Mouse (Mus musculus): ENCODE measurements around the gene Plg. TPM values are rescaled to one million over a fixed set of nuclear protein-coding genes. Genes with fewer than 3 reads are reported as not detected.
A peak's percentile ranks its signal among the peaks of the same experiment; 100 is the strongest.

Gene Plg
- total and polyA plus RNA-seq, 3 experiments, result not detected

DNA sequence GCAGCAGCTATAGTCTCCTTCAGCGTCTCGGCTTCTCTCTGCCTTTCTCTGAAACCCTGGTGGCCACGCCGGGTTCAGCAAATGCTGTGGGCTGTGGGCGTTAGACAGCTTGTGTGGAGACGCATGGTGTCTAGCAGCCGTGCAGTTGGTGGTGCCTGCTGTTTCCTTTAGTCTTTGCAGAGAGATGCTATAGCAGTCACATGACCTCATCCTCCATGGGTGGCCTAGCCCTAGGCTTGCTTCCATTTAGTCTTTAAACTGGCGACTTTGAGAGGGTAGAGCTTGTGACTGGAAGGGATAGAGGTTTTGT is 14.0 kb upstream of the Plg start:
- Histone ChIP-seq H3K9me3 (replicated peaks; ENCODE audit: low read length) (no peaks in the 10 kb centered on the region), H3K4me3 (replicated peaks in 1 of 3; ENCODE audit: low read depth in 2 of 3, low read length in 2 of 3, poor library complexity in 1 of 3) (peak overlapping the region in 1 of 3 experiments; percentile 6), H3K27ac (ENCODE audit: insufficient read depth, low read depth) (peak overlapping the region; percentile 18; the same call in 1 of the 2 replicates), H3K27me3 (replicated peaks) (no peaks in the 10 kb centered on the region), H3K36me3 (replicated peaks in 1 of 2; ENCODE audit: control insufficient read depth in 1 of 2, insufficient read depth in 1 of 2, low read length in 1 of 2) (no peaks in the 10 kb centered on the region), H3K4me2 (ENCODE audit: insufficient read depth, low read depth, poor library complexity, severe bottlenecking) (peak overlapping the region; percentile 81), H3K79me2 (replicated peaks; ENCODE audit: control insufficient read depth, extremely low read depth, insufficient read depth, poor library complexity, severe bottlenecking) (no peaks in the 10 kb centered on the region), H3K4me1 (ENCODE audit: control insufficient read depth in 1 of 2, insufficient read depth in 2 of 2) (peaks cover 10 to 28% of the 10 kb centered on the region in 2 experiments), H3K9ac (ENCODE audit: insufficient read depth, low read depth) (no peak overlapping the region)
- dilution Hi-C loops (cut with MboI; ENCODE audit: extremely low pct_ligation_motif_present, extremely low pct_unique_long_range_greater_than_20kb, low sequenced_read_pairs), result no loop called here
- in situ Hi-C loops (cut with MboI; ENCODE audit: low pct_ligation_motif_present, low pct_unique_long_range_greater_than_20kb, low sequenced_read_pairs), result loop anchor here (5.0 to 10.0 kb wide), 4 partner anchors 47 to 330 kb away; partner anchors contain the start of gene Map3k4
- no peak for DNase-seq (ENCODE audit: extremely low read depth)
- 0 out of 2 replicates have a peak, but pooled peaks have one; percentile 19 for TF ChIP-seq USF2 (conservative IDR thresholded peaks at IDR 0.05; ENCODE audit: low read depth, low read length)
- no peak for TF ChIP-seq ZNF384 (IDR thresholded peaks at IDR 0.05; ENCODE audit: low read depth, low read length)
- TF ChIP-seq RAD21 (IDR thresholded peaks at IDR 0.05; ENCODE audit: low read depth, low read length), result no peak; the same call in 1 of the 2 replicates
- no peak for TF ChIP-seq MYC (IDR thresholded peaks at IDR 0.05; ENCODE audit: low read depth, low read length)
- no peak for TF ChIP-seq POLR2A (IDR thresholded peaks at IDR 0.05; ENCODE audit: low read depth, low read length)
- no peak for TF ChIP-seq POLR2AphosphoS2 (IDR thresholded peaks at IDR 0.05; ENCODE audit: low read depth, low read length)
- TF ChIP-seq ZMIZ1 (IDR thresholded peaks at IDR 0.05; ENCODE audit: low read depth, low read length), result no peak
- no peak for TF ChIP-seq MAFK (IDR thresholded peaks at IDR 0.05; ENCODE audit: insufficient replicate concordance, low read length)
- TF ChIP-seq USF1 (IDR thresholded peaks at IDR 0.05; ENCODE audit: low read depth, low read length), result peak; percentile 65
- TF ChIP-seq CHD1 (IDR thresholded peaks at IDR 0.05; ENCODE audit: low read depth, low read length), result no peak
- TF ChIP-seq RCOR1 (conservative IDR thresholded peaks at IDR 0.05; ENCODE audit: low read depth, low read length), result no peak
- no peak for TF ChIP-seq NELFE (IDR thresholded peaks at IDR 0.05; ENCODE audit: low read depth, low read length)
- no peak for TF ChIP-seq CHD2 (IDR thresholded peaks at IDR 0.05; ENCODE audit: low read length)
- no peak for TF ChIP-seq MEF2A (IDR thresholded peaks at IDR 0.05; ENCODE audit: borderline replicate concordance, low read depth, low read length)
- TF ChIP-seq CTCF (conservative IDR thresholded peaks at IDR 0.05 in 1 of 2, IDR thresholded peaks at IDR 0.05 in 1 of 2; ENCODE audit: low read depth in 2 of 2, low read length in 2 of 2), result no peak; a peak in 1 of 4 replicates
- no peak for TF ChIP-seq E2F4 (IDR thresholded peaks at IDR 0.05; ENCODE audit: insufficient replicate concordance, low read depth, low read length)
- 0 out of 2 replicates have a peak, but pooled peaks have one; percentile 35 for TF ChIP-seq BHLHE40 (IDR thresholded peaks at IDR 0.05; ENCODE audit: low read depth, low read length)
- TF ChIP-seq HCFC1 (IDR thresholded peaks at IDR 0.05; ENCODE audit: low read depth, low read length), result no peak

DNA sequence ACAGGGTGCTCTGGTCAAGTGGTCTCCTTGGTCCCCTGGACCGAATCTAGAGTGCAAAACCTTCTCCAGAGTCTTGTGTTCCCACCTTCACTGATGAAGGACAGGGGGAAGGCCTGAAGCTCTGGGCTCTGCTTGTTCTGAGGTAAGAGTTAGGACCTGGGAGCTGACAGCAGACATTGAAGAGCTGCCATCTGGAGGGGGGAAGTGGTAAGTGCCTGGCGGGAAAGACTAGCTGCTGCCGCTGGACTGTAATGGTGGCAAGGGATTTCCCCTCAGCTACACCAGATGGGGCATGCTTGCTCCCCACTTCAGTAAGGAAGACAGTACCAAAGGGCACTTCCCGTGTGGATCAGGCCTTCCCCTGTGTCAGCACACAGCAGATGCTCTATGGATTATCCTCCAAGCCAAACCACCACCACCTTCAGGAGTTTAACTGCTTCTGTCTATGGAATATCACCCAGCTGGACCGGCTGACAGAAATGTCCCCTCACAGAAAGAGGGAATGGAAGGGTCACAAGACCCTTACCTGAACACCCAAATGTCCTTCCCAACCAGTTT is 11.0 kb upstream of the Plg start:
- Histone ChIP-seq H3K36me3 (replicated peaks in 1 of 2; ENCODE audit: control insufficient read depth in 1 of 2, insufficient read depth in 1 of 2, low read length in 1 of 2) (no peaks in the 10 kb centered on the region), H3K4me3 (replicated peaks in 1 of 3; ENCODE audit: low read depth in 2 of 3, low read length in 2 of 3, poor library complexity in 1 of 3) (no peak overlapping the region), H3K4me1 (ENCODE audit: control insufficient read depth in 1 of 2, insufficient read depth in 2 of 2) (peaks cover 17 to 33% of the 10 kb centered on the region in 2 experiments), H3K27ac (ENCODE audit: insufficient read depth, low read depth) (no peak overlapping the region), H3K27me3 (replicated peaks) (no peaks in the 10 kb centered on the region), H3K9ac (ENCODE audit: insufficient read depth, low read depth) (no peak overlapping the region), H3K4me2 (ENCODE audit: insufficient read depth, low read depth, poor library complexity, severe bottlenecking) (no peak overlapping the region), H3K9me3 (replicated peaks; ENCODE audit: low read length) (no peaks in the 10 kb centered on the region), H3K79me2 (replicated peaks; ENCODE audit: control insufficient read depth, extremely low read depth, insufficient read depth, poor library complexity, severe bottlenecking) (no peaks in the 10 kb centered on the region)
- TF ChIP-seq HCFC1 (IDR thresholded peaks at IDR 0.05; ENCODE audit: low read depth, low read length), result peak; percentile 48; the same call in 1 of the 2 replicates
- peak; percentile 65; the same call in 1 of the 2 replicates for TF ChIP-seq MAX (IDR thresholded peaks at IDR 0.05; ENCODE audit: low read length)
- TF ChIP-seq MYC (IDR thresholded peaks at IDR 0.05; ENCODE audit: low read depth, low read length), result peak; percentile 34; the same call in 1 of the 2 replicates
- peak; percentile 100 for TF ChIP-seq E2F4 (IDR thresholded peaks at IDR 0.05; ENCODE audit: insufficient replicate concordance, low read depth, low read length)
- TF ChIP-seq CTCF (conservative IDR thresholded peaks at IDR 0.05 in 1 of 2, IDR thresholded peaks at IDR 0.05 in 1 of 2; ENCODE audit: low read depth in 2 of 2, low read length in 2 of 2), result peak; percentile 37 to 97
- peak; percentile 34; the same call in 1 of the 2 replicates for TF ChIP-seq NELFE (IDR thresholded peaks at IDR 0.05; ENCODE audit: low read depth, low read length)
- TF ChIP-seq KAT2A (IDR thresholded peaks at IDR 0.05; ENCODE audit: insufficient replicate concordance, low read length), result no peak
- TF ChIP-seq POLR2A (IDR thresholded peaks at IDR 0.05; ENCODE audit: low read depth, low read length), result peak; percentile 49; the same call in 1 of the 2 replicates
- TF ChIP-seq TCF12 (IDR thresholded peaks at IDR 0.05; ENCODE audit: low read depth, low read length), result peak; percentile 60; the same call in 1 of the 2 replicates
- TF ChIP-seq IRF4 (IDR thresholded peaks at IDR 0.05; ENCODE audit: low read depth, low read length), result peak; percentile 57
- TF ChIP-seq ZC3H11A (IDR thresholded peaks at IDR 0.05; ENCODE audit: low read depth, low read length), result peak; percentile 65; the same call in 1 of the 2 replicates
- TF ChIP-seq NRF1 (IDR thresholded peaks at IDR 0.05; ENCODE audit: low read depth, low read length), result no peak
- no peak for TF ChIP-seq JUND (conservative IDR thresholded peaks at IDR 0.05; ENCODE audit: low read depth, low read length)
- no peak for TF ChIP-seq RCOR1 (conservative IDR thresholded peaks at IDR 0.05; ENCODE audit: low read depth, low read length)
- peak; percentile 61; the same call in 1 of the 2 replicates for TF ChIP-seq MEF2A (IDR thresholded peaks at IDR 0.05; ENCODE audit: borderline replicate concordance, low read depth, low read length)
- TF ChIP-seq SIN3A (IDR thresholded peaks at IDR 0.05; ENCODE audit: low read length), result no peak
- TF ChIP-seq ELF1 (IDR thresholded peaks at IDR 0.05; ENCODE audit: low read depth, low read length), result peak; percentile 68
- no peak for TF ChIP-seq GABPA (IDR thresholded peaks at IDR 0.05; ENCODE audit: insufficient replicate concordance, low read depth, low read length)
- TF ChIP-seq SMC3 (IDR thresholded peaks at IDR 0.05; ENCODE audit: low read depth, low read length), result peak; percentile 95
- peak; percentile 92 for TF ChIP-seq RAD21 (IDR thresholded peaks at IDR 0.05; ENCODE audit: low read depth, low read length)
- dilution Hi-C loops (cut with MboI; ENCODE audit: extremely low pct_ligation_motif_present, extremely low pct_unique_long_range_greater_than_20kb, low sequenced_read_pairs), result no loop called here
- in situ Hi-C loops (cut with MboI; ENCODE audit: low pct_ligation_motif_present, low pct_unique_long_range_greater_than_20kb, low sequenced_read_pairs), result loop anchor here (10.0 kb wide), 3 partner anchors 113 to 333 kb away; no protein-coding TSS in a partner anchor
- DNase-seq (ENCODE audit: extremely low read depth), result peak; percentile 87
